Mouse (Mus musculus): ENCODE data around the gene Camk2b. TPM values are rescaled to one million over a fixed set of nuclear protein-coding genes. Genes with fewer than 3 reads are reported as not detected.
"Not testable (repeated sequence)": the region's sequence is repeated elsewhere in the genome, so short reads cannot be mapped to it uniquely, and the experiment has no call there.

Camk2b gene
- total RNA-seq, 2 experiments from 2014 or later = 1.0 to 2.7 TPM

DNA sequence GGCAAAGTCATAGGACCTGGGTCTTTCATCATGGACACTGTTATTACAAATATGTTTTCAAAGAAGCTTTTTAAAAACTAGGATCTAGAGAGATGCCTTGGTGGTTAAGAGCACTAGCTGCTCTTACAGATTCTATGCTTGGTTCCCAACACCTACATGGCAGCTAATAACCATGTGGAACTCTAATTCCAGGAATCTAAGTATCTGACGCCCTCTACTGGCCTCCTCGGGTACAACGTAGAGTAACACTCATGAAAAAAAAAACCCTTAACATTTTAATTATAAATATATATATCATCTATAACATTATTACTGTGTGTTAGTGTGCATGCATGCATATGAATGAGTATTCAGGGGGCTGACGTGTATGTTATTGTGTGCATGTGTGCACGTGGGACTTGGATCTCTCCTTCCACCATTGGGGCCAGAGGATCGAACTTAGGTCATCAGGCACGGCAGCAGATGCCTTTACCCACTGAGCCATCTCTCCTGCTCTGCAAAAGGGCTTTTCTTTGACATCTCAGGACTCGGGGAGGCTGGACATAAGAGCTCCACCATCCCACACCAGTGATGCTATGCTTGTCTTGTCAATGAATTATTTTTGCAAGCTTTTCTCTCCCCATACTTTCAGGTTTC lies 112.9 kb downstream of the Camk2b start:
- ATAC-seq (replicated peaks; ENCODE audit: poor library complexity, severe bottlenecking) = no peak

DNA sequence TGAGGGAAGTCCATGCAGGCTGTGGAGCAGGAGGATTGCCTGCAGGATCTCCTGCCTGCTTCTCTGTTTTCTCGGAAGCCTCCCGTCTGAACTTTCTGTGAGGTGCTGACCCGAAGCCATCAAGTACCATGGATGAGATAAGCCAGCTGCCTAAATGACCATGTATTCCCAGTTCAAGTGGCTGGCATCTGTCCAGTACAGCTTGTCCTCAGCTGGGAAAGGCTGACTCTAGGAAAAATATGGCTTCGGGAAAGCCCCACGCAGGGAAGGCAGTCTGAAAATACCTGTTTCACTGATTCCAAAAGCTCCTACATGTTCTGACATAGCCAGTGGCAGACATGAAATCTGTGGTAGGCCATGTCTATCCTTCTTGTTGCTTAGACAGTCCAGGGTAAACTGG lies 113.7 kb downstream of the Camk2b start:
- no peak for ATAC-seq (replicated peaks; ENCODE audit: poor library complexity, severe bottlenecking)

DNA sequence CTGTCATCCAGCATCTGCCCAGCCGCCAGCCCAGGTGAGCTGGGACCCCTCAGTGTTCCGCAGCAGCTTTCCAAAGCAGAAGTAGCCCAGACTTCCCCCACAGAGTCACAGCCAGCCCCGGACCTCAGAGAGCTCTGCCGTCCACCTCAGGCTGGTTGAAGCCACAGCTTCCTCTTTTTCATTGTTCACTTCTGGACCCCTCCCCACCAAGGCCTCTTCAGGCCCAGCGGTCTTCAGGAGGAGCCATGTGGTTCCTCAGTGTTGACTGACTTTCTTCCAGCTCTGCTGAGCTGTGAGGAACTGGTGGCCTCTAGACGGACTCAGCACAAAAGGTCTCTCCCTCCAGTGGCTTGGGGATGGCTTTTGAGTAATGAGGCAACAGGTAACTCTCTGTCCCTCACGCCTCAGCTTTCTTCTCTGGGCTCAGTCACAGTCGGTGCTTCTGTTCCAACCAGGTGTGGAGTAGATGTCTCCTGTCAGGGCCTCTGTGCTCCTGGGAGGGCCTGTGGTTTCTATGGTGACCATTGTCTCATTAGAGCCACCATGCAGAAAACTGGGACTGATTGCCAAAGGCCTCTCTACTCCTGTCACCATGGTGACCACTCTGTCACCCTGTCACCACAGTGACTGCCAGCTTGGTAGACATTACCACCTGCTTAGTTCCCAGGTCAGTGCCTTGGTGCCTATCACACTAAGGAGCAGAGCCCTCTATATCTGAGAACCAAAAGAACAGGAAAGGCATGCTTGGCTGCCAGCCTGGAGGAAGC lies 116.4 kb downstream of the Camk2b start, which contains the start of gene Gck:
Gene Gck, minus strand, starts transcription at position 496 of the 767 bp plus-strand sequence.
- peak; percentile 90 for ATAC-seq (replicated peaks; ENCODE audit: poor library complexity, severe bottlenecking)

DNA sequence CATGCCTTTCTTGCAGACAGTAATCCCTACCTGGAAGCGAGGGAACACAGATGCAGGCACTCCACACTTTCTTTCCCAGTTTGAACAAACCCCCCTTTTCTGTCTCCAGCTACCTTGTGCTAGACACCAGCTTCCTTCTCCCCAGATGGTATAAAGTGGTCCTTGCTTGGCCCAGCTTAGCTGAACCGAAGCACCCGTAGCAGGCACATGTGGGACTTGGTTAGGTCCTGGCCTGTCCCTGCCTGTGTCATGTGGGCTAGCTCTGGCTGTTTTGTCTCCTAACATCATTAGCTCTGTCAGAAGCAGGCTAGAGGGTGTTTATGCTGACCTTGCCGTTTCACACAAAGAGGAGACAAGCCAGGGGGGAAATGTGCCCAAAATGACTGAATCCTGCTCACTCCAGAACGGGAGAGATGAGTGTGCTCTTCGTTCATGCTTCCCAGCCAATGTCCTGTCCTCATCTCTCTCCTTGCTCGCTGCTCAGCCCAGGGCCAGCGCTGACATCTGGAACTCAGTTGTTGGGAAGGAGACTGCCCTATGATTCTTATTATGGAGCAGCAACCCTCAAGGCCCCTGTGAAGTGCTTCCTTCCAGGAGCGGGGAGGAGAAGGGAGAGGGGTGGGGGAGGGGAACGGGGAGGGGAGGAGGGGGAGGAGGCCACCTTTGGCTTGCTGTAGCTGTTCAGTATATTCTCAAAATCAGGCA lies 117.5 kb downstream of the Camk2b start:
- no peak for ATAC-seq (replicated peaks; ENCODE audit: poor library complexity, severe bottlenecking)

DNA sequence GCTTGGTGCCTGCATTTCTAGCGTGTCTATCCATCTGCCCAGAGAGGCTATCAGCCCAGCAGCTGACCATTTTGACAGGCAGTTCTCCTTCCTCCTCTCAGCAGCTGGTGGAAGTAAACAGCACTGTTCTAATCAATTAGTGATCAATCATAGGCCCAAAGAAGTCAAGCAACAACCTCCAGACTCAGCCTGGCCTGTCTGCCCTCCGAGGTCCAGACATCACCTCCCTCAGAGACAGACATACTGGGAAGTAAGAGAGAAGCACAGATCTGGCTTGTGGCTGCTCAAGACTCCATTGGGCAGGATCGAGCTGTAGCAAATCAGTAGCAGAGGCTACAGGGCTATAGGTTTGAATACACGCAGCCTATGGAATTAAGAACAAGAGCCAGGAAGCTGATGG lies 118.4 kb downstream of the Camk2b start:
- ATAC-seq (replicated peaks; ENCODE audit: poor library complexity, severe bottlenecking) = no peak

DNA sequence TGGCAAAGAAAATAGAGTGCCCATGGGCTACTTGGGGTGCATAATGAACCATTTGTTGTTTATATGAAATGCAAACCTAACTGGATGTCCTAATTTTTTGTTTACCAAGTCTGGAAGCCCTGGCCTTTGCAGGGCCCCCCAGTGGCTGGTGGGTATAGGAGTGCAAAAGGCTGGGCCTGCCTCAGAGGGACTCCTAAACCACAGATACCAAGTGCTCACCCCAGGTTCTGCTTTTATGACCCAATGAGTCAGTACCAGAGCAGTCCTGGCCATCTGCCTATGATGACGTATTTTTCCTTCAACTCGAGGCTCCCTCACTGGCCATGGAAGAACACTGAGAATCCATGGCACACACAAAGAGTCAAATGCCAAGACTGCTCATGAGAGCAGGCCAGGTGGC lies 121.1 kb downstream of the Camk2b start:
- ATAC-seq (replicated peaks; ENCODE audit: poor library complexity, severe bottlenecking) = 0 out of 2 replicates have a peak, but pooled peaks have one; percentile 28

DNA sequence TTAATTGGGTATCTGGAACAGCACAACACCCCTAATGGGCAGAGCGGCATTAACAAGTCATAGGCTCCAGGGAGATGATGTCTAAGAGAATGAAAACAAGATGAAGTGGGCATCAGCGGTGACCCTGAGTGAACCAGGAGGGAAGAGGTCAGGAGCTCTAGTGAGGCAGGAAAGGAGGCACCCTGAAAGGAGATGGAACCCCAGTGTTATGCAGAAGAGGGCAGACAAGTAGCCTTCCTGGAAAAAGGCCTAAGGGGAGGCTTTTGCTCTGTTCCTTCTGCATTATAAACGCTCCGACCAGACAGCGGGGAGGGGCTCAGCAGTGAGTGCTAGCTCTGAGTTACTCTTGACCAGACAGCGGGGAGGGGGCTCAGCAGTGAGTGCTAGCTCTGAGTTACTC lies 123.2 kb downstream of the Camk2b start:
- no peak for ATAC-seq (replicated peaks; ENCODE audit: poor library complexity, severe bottlenecking)

DNA sequence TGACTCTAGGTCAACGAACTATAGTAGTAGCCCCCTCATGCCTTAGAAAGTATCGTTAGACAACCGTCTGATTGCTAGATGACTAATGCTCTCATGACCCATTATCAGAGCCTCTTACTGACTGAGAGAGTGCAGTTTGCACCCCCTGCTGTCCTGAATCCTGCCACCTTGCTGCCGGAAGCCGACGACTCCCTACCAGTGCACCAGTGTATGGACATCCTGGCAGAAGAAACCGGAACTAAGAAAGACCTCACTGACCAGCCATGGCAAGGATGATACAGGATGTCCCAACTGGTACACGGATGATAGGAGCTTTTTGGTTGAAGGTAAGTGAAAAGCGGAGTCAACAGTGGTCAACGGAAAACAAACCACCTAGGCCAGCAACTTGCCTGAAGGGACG lies 131.6 kb downstream of the Camk2b start:
- not testable (repeated sequence) for ATAC-seq (replicated peaks; ENCODE audit: poor library complexity, severe bottlenecking)

DNA sequence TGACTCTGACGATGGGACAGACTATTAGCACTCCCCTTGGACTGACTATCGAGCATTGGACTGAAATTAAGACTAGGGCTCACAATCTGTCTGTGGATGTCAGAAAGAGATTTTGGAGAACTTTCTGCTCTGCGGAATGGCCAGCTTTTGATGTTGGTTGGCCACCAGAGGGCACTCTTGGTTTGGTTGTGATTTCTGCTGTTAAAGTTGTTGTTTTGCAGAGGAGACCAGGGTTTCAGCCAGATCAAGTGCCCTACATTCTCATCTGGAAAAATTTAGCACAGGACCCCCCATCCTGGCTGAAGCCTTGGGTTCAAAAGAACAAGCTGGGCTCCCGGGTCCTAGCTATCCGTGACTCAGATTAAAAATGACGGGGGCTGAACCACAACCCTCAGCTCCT lies 134.2 kb downstream of the Camk2b start:
- ATAC-seq (replicated peaks; ENCODE audit: poor library complexity, severe bottlenecking) = not testable (repeated sequence)

DNA sequence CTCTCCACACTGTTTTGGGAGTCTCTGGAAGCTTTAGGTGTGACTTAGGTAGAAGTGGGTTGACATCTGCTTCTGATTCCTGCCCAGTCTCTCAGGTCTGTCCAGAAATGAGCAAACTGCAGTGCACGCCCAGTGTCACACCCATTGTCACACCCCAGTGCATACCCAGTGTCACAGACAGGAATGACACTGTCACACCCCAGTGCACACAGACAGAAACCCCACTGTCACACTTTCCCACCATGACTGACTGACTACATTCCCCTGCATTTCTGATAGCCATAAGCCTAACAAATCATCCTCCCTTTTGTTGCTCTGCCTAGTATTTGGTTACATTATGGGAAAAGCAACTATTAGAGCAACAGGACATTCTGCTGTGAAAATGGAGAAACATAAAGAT lies 135.6 kb downstream of the Camk2b start:
- no peak for ATAC-seq (replicated peaks; ENCODE audit: poor library complexity, severe bottlenecking)

DNA sequence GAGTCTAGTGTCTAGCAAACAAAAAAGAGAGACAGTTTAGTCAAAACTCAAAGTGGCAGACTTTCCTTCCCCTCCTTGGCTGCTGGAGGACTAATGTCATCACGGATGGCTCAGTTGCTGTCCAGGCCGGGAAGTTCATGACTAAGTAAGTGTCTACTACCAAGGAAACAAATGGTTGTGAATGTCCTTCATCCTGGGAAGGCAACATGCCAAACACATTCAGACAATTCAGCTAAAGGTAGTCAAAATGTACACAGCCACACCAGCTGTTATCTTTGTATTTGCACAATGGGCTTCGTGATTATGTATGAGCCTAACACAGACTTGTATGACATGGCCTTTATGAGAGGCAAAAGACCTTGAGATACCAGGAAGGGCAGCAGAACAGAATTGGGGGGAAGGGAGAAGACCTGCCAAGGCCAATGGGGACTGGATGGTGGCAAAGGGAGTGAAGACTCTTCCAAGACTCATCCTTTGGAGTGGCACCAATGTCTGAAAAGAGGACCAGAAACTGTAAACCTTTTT lies 139.4 kb downstream of the Camk2b start:
- no peak for ATAC-seq (replicated peaks; ENCODE audit: poor library complexity, severe bottlenecking)

DNA sequence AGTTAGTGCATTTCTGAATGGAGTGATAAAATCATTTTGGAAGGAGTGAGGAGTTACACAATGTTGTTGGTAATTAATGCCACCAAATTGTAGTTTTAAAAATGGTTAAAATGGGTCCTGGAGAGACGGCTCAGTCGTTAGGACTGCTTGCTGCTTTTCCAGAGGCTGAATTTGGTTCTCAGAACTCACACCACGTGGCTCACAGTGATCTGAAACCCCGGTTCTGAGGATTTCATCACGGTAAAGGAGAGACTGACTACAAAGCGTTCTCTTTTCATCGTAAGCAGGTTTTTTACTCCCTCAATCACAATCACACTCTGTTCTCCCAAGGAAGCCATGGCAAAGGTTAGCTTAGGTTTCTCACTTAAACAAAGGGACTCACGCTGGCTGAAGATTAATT lies 141.5 kb downstream of the Camk2b start:
- no peak for ATAC-seq (replicated peaks; ENCODE audit: poor library complexity, severe bottlenecking)

DNA sequence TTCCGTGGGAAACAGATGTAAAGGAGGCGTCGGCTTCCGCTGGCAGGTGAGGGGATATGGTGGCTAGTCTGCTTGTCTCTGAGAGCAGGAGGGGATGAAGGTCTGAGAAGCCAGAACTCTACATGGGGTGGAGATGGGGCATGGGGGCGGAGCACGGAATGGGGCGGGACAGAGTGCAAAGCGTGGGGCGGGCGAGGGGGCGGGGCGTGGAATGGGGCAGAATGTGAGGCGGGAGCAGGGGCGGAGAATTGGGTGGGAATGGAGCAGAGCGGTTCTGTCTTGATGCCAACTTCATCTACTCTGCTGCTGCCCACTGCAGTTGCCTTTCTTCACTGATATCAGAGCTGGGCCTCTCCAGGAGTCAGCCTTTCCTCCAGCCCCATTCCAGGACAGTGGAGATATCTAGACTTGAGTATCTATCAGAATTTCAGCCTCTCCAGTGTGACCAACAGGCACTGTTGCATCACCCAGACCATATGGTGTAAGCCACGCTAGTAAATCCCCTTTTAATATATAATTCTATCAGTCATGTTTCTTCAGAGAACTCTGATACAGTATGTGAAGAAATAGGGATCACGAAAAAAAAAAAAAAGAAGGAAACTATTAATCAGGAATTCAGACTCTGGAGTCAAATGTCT lies 145.7 kb downstream of the Camk2b start:
- ATAC-seq (replicated peaks; ENCODE audit: poor library complexity, severe bottlenecking) = peak; percentile 71

Other genes with a start within 250 kb of the Camk2b start
- 0.73 and 2.3 TPM in 2 replicates for gene Polm, start 228.3 kb downstream of the Camk2b start, total RNA-seq (2014; fragmentation: Nextera tagmentation)
- gene Polm, start 228.3 kb downstream of the Camk2b start, total RNA-seq (2017) = 0.26 TPM in 1 of 2 replicates, not detected in the other
- gene Aebp1, start 204.4 kb downstream of the Camk2b start, total RNA-seq (2014; fragmentation: Nextera tagmentation) = not detected in 2 replicates
- not detected in 2 replicates for gene Aebp1, start 204.4 kb downstream of the Camk2b start, total RNA-seq (2017)
- 84.1 and 88.5 TPM in 2 replicates for gene Pold2, start 188.1 kb downstream of the Camk2b start, total RNA-seq (2014; fragmentation: Nextera tagmentation)
- gene Pold2, start 188.1 kb downstream of the Camk2b start, total RNA-seq (2017) = 55.8 and 95.4 TPM in 2 replicates
- not detected in 2 replicates for gene Myl7, start 167.6 kb downstream of the Camk2b start, total RNA-seq (2014; fragmentation: Nextera tagmentation)
- gene Myl7, start 167.6 kb downstream of the Camk2b start, total RNA-seq (2017) = not detected in 2 replicates
- not detected in 2 replicates for gene Gck, start 116.3 kb downstream of the Camk2b start, total RNA-seq (2014; fragmentation: Nextera tagmentation)
- gene Gck, start 116.3 kb downstream of the Camk2b start, total RNA-seq (2017) = not detected in 2 replicates
- gene Ykt6, start 110.7 kb downstream of the Camk2b start, total RNA-seq (2014; fragmentation: Nextera tagmentation) = 47.8 and 48.4 TPM in 2 replicates
- 44.1 and 45.2 TPM in 2 replicates for gene Ykt6, start 110.7 kb downstream of the Camk2b start, total RNA-seq (2017)
- not detected in 2 replicates for gene A730071L15Rik, start 133.7 kb upstream of the Camk2b start, total RNA-seq (2014; fragmentation: Nextera tagmentation)
- gene A730071L15Rik, start 133.7 kb upstream of the Camk2b start, total RNA-seq (2017) = 1.3 TPM in 1 of 2 replicates, not detected in the other
- gene Nudcd3, start 134.1 kb upstream of the Camk2b start, total RNA-seq (2014; fragmentation: Nextera tagmentation) = 27.0 and 29.7 TPM in 2 replicates
- gene Nudcd3, start 134.1 kb upstream of the Camk2b start, total RNA-seq (2017) = 27.0 and 35.4 TPM in 2 replicates
- gene Npc1l1, start 163.8 kb upstream of the Camk2b start, total RNA-seq (2014; fragmentation: Nextera tagmentation) = not detected in 2 replicates
- gene Npc1l1, start 163.8 kb upstream of the Camk2b start, total RNA-seq (2017) = not detected in 2 replicates
- gene Ddx56, start 201.4 kb upstream of the Camk2b start, total RNA-seq (2014; fragmentation: Nextera tagmentation) = 41.7 and 50.7 TPM in 2 replicates
- 49.0 and 51.7 TPM in 2 replicates for gene Ddx56, start 201.4 kb upstream of the Camk2b start, total RNA-seq (2017)
- gene Tmed4, start 208.5 kb upstream of the Camk2b start, total RNA-seq (2014; fragmentation: Nextera tagmentation) = 41.8 and 47.2 TPM in 2 replicates
- gene Tmed4, start 208.5 kb upstream of the Camk2b start, total RNA-seq (2017) = 39.8 and 50.5 TPM in 2 replicates
- 144 and 151 TPM in 2 replicates for gene Ogdh, start 225.3 kb upstream of the Camk2b start, total RNA-seq (2014; fragmentation: Nextera tagmentation)
- 91.3 and 116 TPM in 2 replicates for gene Ogdh, start 225.3 kb upstream of the Camk2b start, total RNA-seq (2017)